Mouse (Mus musculus): ENCODE measurements around the gene Gm9789. TPM values are rescaled to one million over a fixed set of nuclear protein-coding genes. Genes with fewer than 3 reads are reported as not detected.
"Not testable (repeated sequence)": the region's sequence is repeated elsewhere in the genome, so short reads cannot be mapped to it uniquely, and the experiment has no call there.

Gene Gm9789
- polyA plus RNA-seq (2016; fragmentation: Nextera tagmentation; extraction: Ambion mirVana): not detected in 2 replicates

- no peaks in the 10 kb centered on the region for H3K4me1 ChIP-seq
- no peak within 1 kb of the TSS for H3K4me2 ChIP-seq (replicated peaks)
- no peak within 1 kb of the TSS for H3K4me3 ChIP-seq
- ATAC-seq (ENCODE audit: low FRiP score, low read depth): no peak
- no peaks in the 10 kb centered on the region for H3K27me3 ChIP-seq (replicated peaks)
- no peak within 1 kb of the TSS for H3K27ac ChIP-seq
- H3K9ac ChIP-seq: no peak within 1 kb of the TSS
- no peaks in the 10 kb centered on the region for H3K9me3 ChIP-seq
- no peaks in the 10 kb centered on the region for H3K36me3 ChIP-seq
- 88% methylated on average over 4 of the region's 4 CpGs for WGBS
These were observed at the start of gene Gm9789 for GRCm38 (mm10) chr16:89157652-89158051. Gene Gm9789, plus strand, starts transcription at chr16:89157952.

- H3K27ac ChIP-seq: no peak within 1 kb of the TSS
- no peaks in the 10 kb centered on the region for H3K36me3 ChIP-seq
- ATAC-seq (ENCODE audit: low FRiP score, low read depth): no peak
- no peaks in the 10 kb centered on the region for H3K4me1 ChIP-seq
- no peak within 1 kb of the TSS for H3K4me2 ChIP-seq (replicated peaks)
- H3K9me3 ChIP-seq: no peaks in the 10 kb centered on the region
- no peaks in the 10 kb centered on the region for H3K27me3 ChIP-seq (replicated peaks)
- no peak within 1 kb of the TSS for H3K4me3 ChIP-seq
- no peak within 1 kb of the TSS for H3K9ac ChIP-seq
- WGBS: 96% methylated on average over 1 of the region's 1 CpGs
These were observed 17.2 kb upstream of the Gm9789 start, which contains the start of gene Gm6358 for GRCm38 (mm10) chr16:89140551-89140950. Gene Gm6358, plus strand, starts transcription at chr16:89140851.

GRCm38 (mm10) chr16:89150786-89151185, 7.0 kb upstream of the Gm9789 start, which contains the start of gene Gm10061:
Gene Gm10061, plus strand, starts transcription at chr16:89151086.
- Histone ChIP-seq H3K4me3 (no peak within 1 kb of the TSS), H3K27ac (no peak within 1 kb of the TSS), H3K27me3 (replicated peaks) (no peaks in the 10 kb centered on the region), H3K9me3 (no peaks in the 10 kb centered on the region), H3K4me1 (no peaks in the 10 kb centered on the region), H3K9ac (no peak within 1 kb of the TSS), H3K36me3 (no peaks in the 10 kb centered on the region), H3K4me2 (replicated peaks) (no peak within 1 kb of the TSS)
- WGBS: 90% methylated on average over 1 of the region's 1 CpGs
- no peak for ATAC-seq (ENCODE audit: low FRiP score, low read depth)

- not testable (repeated sequence) for H3K27ac ChIP-seq; H3K9me3 ChIP-seq; H3K4me3 ChIP-seq; ATAC-seq (ENCODE audit: low FRiP score, low read depth); H3K4me1 ChIP-seq; H3K27me3 ChIP-seq (replicated peaks); H3K4me2 ChIP-seq (replicated peaks); H3K9ac ChIP-seq; H3K36me3 ChIP-seq
These were observed 11.4 kb downstream of the Gm9789 start, which contains the start of gene Gm7735 for GRCm38 (mm10) chr16:89169190-89169589. Gene Gm7735, plus strand, starts transcription at chr16:89169490.

GRCm38 (mm10) chr16:89174435-89174834, 16.7 kb downstream of the Gm9789 start, which contains the start of gene 1110057P08Rik:
Gene 1110057P08Rik, plus strand, starts transcription at chr16:89174735.
- no peaks in the 10 kb centered on the region for H3K36me3 ChIP-seq
- no peak within 1 kb of the TSS for H3K4me2 ChIP-seq (replicated peaks)
- no peak within 1 kb of the TSS for H3K9ac ChIP-seq
- ATAC-seq (ENCODE audit: low FRiP score, low read depth): no peak
- WGBS: 76% methylated on average over 2 of the region's 2 CpGs
- H3K4me3 ChIP-seq: no peak within 1 kb of the TSS
- H3K4me1 ChIP-seq: no peaks in the 10 kb centered on the region
- no peaks in the 10 kb centered on the region for H3K9me3 ChIP-seq
- no peaks in the 10 kb centered on the region for H3K27me3 ChIP-seq (replicated peaks)
- H3K27ac ChIP-seq: no peak within 1 kb of the TSS

GRCm38 (mm10) chr16:89188621-89189020, 30.9 kb downstream of the Gm9789 start:
- Histone ChIP-seq H3K9ac (no peak overlapping the region), H3K36me3 (no peaks in the 10 kb centered on the region), H3K4me3 (no peak overlapping the region), H3K27ac (no peak overlapping the region), H3K9me3 (no peaks in the 10 kb centered on the region), H3K4me2 (replicated peaks) (no peak overlapping the region), H3K27me3 (replicated peaks) (no peaks in the 10 kb centered on the region), H3K4me1 (no peaks in the 10 kb centered on the region)
- ATAC-seq (ENCODE audit: low FRiP score, low read depth): no peak
- WGBS: 84% methylated on average over 4 of the region's 4 CpGs

- WGBS: 83% methylated on average over 1 of the region's 1 CpGs
- no peaks in the 10 kb centered on the region for H3K36me3 ChIP-seq
- ATAC-seq (ENCODE audit: low FRiP score, low read depth): no peak
- no peaks in the 10 kb centered on the region for H3K9me3 ChIP-seq
- no peak within 1 kb of the TSS for H3K4me3 ChIP-seq
- H3K9ac ChIP-seq: no peak within 1 kb of the TSS
- H3K27me3 ChIP-seq (replicated peaks): no peaks in the 10 kb centered on the region
- no peak within 1 kb of the TSS for H3K27ac ChIP-seq
- no peaks in the 10 kb centered on the region for H3K4me1 ChIP-seq
- no peak within 1 kb of the TSS for H3K4me2 ChIP-seq (replicated peaks)
These were observed 47.8 kb downstream of the Gm9789 start, which contains the start of gene Krtap20-2 for GRCm38 (mm10) chr16:89205561-89205960. Gene Krtap20-2, plus strand, starts transcription at chr16:89205861.

Other genes with a start within 250 kb of the Gm9789 start
- gene Krtap19-9b, start 225.7 kb upstream of the Gm9789 start, polyA plus RNA-seq (2016; fragmentation: Nextera tagmentation; extraction: Ambion mirVana): not detected in 2 replicates
- not detected in 2 replicates for gene Krtap16-3, start 195.1 kb upstream of the Gm9789 start, polyA plus RNA-seq (2016; fragmentation: Nextera tagmentation; extraction: Ambion mirVana)
- not detected in 2 replicates for gene Krtap22-2, start 147.2 kb upstream of the Gm9789 start, polyA plus RNA-seq (2016; fragmentation: Nextera tagmentation; extraction: Ambion mirVana)
- gene Gm10229, start 142.7 kb upstream of the Gm9789 start, polyA plus RNA-seq (2016; fragmentation: Nextera tagmentation; extraction: Ambion mirVana): not detected in 2 replicates
- not detected in 2 replicates for gene Krtap6-1, start 126.3 kb upstream of the Gm9789 start, polyA plus RNA-seq (2016; fragmentation: Nextera tagmentation; extraction: Ambion mirVana)
- not detected in 2 replicates for gene Gm10228, start 116.5 kb upstream of the Gm9789 start, polyA plus RNA-seq (2016; fragmentation: Nextera tagmentation; extraction: Ambion mirVana)
- gene Krtap6-5, start 110.1 kb upstream of the Gm9789 start, polyA plus RNA-seq (2016; fragmentation: Nextera tagmentation; extraction: Ambion mirVana): not detected in 2 replicates
- gene 1110025L11Rik, start 94.0 kb upstream of the Gm9789 start, polyA plus RNA-seq (2016; fragmentation: Nextera tagmentation; extraction: Ambion mirVana): not detected in 2 replicates
- gene Krtap6-3, start 73.9 kb upstream of the Gm9789 start, polyA plus RNA-seq (2016; fragmentation: Nextera tagmentation; extraction: Ambion mirVana): not detected in 2 replicates
- gene Gm6358, start 17.1 kb upstream of the Gm9789 start, polyA plus RNA-seq (2016; fragmentation: Nextera tagmentation; extraction: Ambion mirVana): not detected in 2 replicates
- not detected in 2 replicates for gene Gm10061, start 6.9 kb upstream of the Gm9789 start, polyA plus RNA-seq (2016; fragmentation: Nextera tagmentation; extraction: Ambion mirVana)
- gene Gm7735, start 11.5 kb downstream of the Gm9789 start, polyA plus RNA-seq (2016; fragmentation: Nextera tagmentation; extraction: Ambion mirVana): not detected in 2 replicates
- not detected in 2 replicates for gene 1110057P08Rik, start 16.8 kb downstream of the Gm9789 start, polyA plus RNA-seq (2016; fragmentation: Nextera tagmentation; extraction: Ambion mirVana)
- gene Krtap20-2, start 47.9 kb downstream of the Gm9789 start, polyA plus RNA-seq (2016; fragmentation: Nextera tagmentation; extraction: Ambion mirVana): not detected in 2 replicates
- not detected in 2 replicates for gene Krtap21-1, start 245.9 kb downstream of the Gm9789 start, polyA plus RNA-seq (2016; fragmentation: Nextera tagmentation; extraction: Ambion mirVana)